16 mouse cellular contexts compared by ENCODE assay signal in the genomic region with DNA sequence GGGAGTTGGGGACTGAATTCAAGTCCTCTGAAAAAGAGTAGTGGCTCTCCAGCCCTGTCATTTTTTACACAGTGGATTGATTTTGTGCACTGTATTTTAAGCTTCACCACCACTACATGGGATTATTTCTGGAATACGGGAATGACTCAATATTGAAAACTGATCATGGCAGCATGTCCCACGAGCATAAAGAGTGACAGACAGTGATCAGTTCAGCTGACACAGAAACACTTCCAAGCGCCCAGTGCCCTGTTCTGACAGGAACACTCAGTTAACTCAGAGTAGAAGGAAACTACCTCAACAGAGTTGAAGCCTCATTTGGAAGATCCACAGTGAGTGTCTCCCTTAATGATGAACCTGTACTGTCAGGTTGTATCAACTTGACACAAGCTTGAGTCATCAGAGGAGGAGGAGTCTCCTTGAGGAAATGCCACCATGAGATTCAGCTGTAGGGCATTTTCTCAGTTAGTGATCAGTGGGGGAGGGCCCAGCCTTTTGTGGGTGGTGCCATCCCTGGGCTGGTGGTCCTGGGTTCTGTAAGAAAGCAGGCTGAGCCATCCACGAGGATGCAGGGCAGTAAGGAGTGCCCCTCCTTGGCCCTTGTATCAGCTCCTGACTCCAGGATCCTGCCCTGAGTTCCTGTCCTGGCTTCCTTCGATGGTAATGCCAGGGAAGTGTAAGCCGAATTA.
"Had no signal": no experiment of that assay in that cellular context is flagged by ENCODE, and none has a peak within 500 bp of the region (broad histone marks: within the 10 kb centered on the region; RNA-seq: fewer than 3 reads in every experiment).

No protein-coding gene starts in this region.

- H3K27ac ChIP-seq: kidney, postnatal 0 days; limb, embryonic 10.5 days; liver, embryonic 15.5 days; neural tube, embryonic 13.5 days had no signal

- H3K36me3 ChIP-seq: neural tube, embryonic 13.5 days had no signal

- H3K9me3 ChIP-seq: limb, embryonic 10.5 days; liver, embryonic 15.5 days; neural tube, embryonic 13.5 days had no signal

- H3K4me1 ChIP-seq: limb, embryonic 10.5 days had no signal

- H3K4me3 ChIP-seq: left cerebral cortex, adult 2 months; limb, embryonic 10.5 days; liver, embryonic 15.5 days; neural tube, embryonic 13.5 days had no signal

- ATAC-seq: intestine, postnatal 0 days; lung, postnatal 0 days had no signal

- H3K9ac ChIP-seq: liver, embryonic 15.5 days; neural tube, embryonic 13.5 days had no signal

- DNase-seq: kidney, adult 9 months; kidney, postnatal 4 days; lung, adult 2 months; lung, postnatal 36 days; right cerebral cortex, adult 18-20 months; spleen, adult 18-20 months; thymus, adult 18-20 months; thymus, postnatal 14 days had no signal

- H3K4me2 ChIP-seq: liver, embryonic 11.5 days; liver, embryonic 15.5 days; neural tube, embryonic 13.5 days had no signal

- H3K27me3 ChIP-seq: liver, embryonic 15.5 days; neural tube, embryonic 13.5 days had no signal
